Mouse (Mus musculus): Measurements from ENCODE around the gene Ccdc6. TPM values are rescaled to one million over a fixed set of nuclear protein-coding genes. Genes with fewer than 3 reads are reported as not detected.

Ccdc6 gene
- polyA plus RNA-seq (2015; fragmentation: Nextera tagmentation; extraction: Ambion mirVana) = 13.1 and 13.8 TPM in 2 replicates

- H3K4me2 ChIP-seq (ENCODE audit: low read depth, low read length) = peak within 1 kb of the TSS; percentile 85
- no peaks in the 10 kb centered on the region for H3K27me3 ChIP-seq (ENCODE audit: control insufficient read depth, insufficient read depth, low read length)
- peak; percentile 82 for ATAC-seq (ENCODE audit: insufficient read depth, low FRiP score)
- H3K4me1 ChIP-seq (ENCODE audit: control insufficient read depth, insufficient read depth, low read length) = peaks cover 22% of the 10 kb centered on the region
- WGBS = 1% methylated on average over 57 of the region's 77 CpGs
- H3K4me3 ChIP-seq (replicated peaks; ENCODE audit: low read length) = peak within 1 kb of the TSS; percentile 100
- H3K27ac ChIP-seq (ENCODE audit: low read length) = peak within 1 kb of the TSS; percentile 93
- H3K9me3 ChIP-seq (replicated peaks; ENCODE audit: control insufficient read depth, low read length) = no peaks in the 10 kb centered on the region; the same call in 1 of the 2 replicates
- H3K9ac ChIP-seq (ENCODE audit: low read length) = peak within 1 kb of the TSS; percentile 98
- H3K36me3 ChIP-seq (ENCODE audit: control insufficient read depth, insufficient read depth, low read length) = no peaks in the 10 kb centered on the region
These were observed at the start of gene Ccdc6 for GRCm38 (mm10) chr10:70096366-70097188. Ccdc6 (plus strand) TSS chr10:70097121.

- no peak overlapping the region for H3K4me3 ChIP-seq (replicated peaks; ENCODE audit: low read length)
- H3K27me3 ChIP-seq (ENCODE audit: control insufficient read depth, insufficient read depth, low read length) = no peaks in the 10 kb centered on the region
- no peaks in the 10 kb centered on the region for H3K9me3 ChIP-seq (replicated peaks; ENCODE audit: control insufficient read depth, low read length)
- no peaks in the 10 kb centered on the region for H3K4me1 ChIP-seq (ENCODE audit: control insufficient read depth, insufficient read depth, low read length)
- no peak overlapping the region for H3K4me2 ChIP-seq (ENCODE audit: low read depth, low read length)
- no peak for ATAC-seq (ENCODE audit: insufficient read depth, low FRiP score)
- H3K27ac ChIP-seq (ENCODE audit: low read length) = no peak overlapping the region
- H3K9ac ChIP-seq (ENCODE audit: low read length) = no peak overlapping the region
- WGBS = 58% methylated on average over 7 of the region's 7 CpGs
- no peaks in the 10 kb centered on the region for H3K36me3 ChIP-seq (ENCODE audit: control insufficient read depth, insufficient read depth, low read length)
These were observed 47.1 kb upstream of the Ccdc6 start for GRCm38 (mm10) chr10:70049771-70050170.

DNA sequence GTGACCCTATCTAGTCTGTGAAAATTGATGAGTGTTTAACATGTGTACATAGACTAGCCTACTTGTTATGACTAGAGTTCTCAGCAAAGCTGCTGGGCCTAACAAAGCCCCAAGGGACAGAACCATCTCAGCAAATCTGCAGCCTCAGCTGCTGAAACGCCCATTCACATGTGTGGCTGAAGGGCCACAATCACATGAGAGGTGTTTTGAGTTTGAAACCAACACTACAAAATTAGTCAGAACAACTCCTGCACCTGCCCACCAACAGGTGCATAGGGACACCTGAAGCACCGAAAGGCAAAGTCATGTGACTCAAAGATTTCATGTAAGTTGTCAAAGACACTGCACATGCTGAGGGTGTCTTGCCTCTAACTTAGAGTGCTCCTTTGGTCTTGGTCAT lies 41.6 kb upstream of the Ccdc6 start:
- Histone ChIP-seq H3K4me1 (ENCODE audit: control insufficient read depth, insufficient read depth, low read length) (no peaks in the 10 kb centered on the region), H3K9me3 (replicated peaks; ENCODE audit: control insufficient read depth, low read length) (no peaks in the 10 kb centered on the region), H3K27ac (ENCODE audit: low read length) (no peak overlapping the region), H3K4me3 (replicated peaks; ENCODE audit: low read length) (no peak overlapping the region), H3K36me3 (ENCODE audit: control insufficient read depth, insufficient read depth, low read length) (no peaks in the 10 kb centered on the region), H3K9ac (ENCODE audit: low read length) (no peak overlapping the region), H3K27me3 (ENCODE audit: control insufficient read depth, insufficient read depth, low read length) (no peaks in the 10 kb centered on the region), H3K4me2 (ENCODE audit: low read depth, low read length) (no peak overlapping the region)
- no peak for ATAC-seq (ENCODE audit: insufficient read depth, low FRiP score)
- 86% methylated on average over 2 of the region's 2 CpGs for WGBS

DNA sequence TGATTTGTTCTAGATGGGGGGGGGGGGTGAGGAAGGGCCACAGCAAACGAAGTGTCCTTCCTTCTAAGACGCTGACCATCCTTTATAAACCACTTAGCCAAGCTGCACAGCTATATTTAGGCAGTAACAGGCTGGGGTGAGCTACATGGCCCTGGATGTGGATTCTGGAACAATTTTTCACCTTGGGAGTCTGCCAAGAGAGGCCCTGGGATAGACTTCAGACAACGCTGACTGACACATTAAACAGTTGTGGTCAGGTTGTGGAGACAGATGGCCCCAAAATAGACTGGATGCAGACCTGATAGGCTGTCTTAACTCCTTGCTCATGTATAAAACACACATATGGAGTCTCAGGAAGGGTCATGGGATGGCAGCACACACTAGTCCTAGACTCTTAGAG lies 39.9 kb upstream of the Ccdc6 start:
- H3K27me3 ChIP-seq (ENCODE audit: control insufficient read depth, insufficient read depth, low read length) = no peaks in the 10 kb centered on the region
- no peaks in the 10 kb centered on the region for H3K4me1 ChIP-seq (ENCODE audit: control insufficient read depth, insufficient read depth, low read length)
- no peaks in the 10 kb centered on the region for H3K9me3 ChIP-seq (replicated peaks; ENCODE audit: control insufficient read depth, low read length)
- no peak overlapping the region for H3K27ac ChIP-seq (ENCODE audit: low read length)
- WGBS = 36% methylated on average over 3 of the region's 3 CpGs
- no peaks in the 10 kb centered on the region for H3K36me3 ChIP-seq (ENCODE audit: control insufficient read depth, insufficient read depth, low read length)
- H3K9ac ChIP-seq (ENCODE audit: low read length) = no peak overlapping the region
- peak; percentile 37; the same call in 1 of the 2 replicates for ATAC-seq (ENCODE audit: insufficient read depth, low FRiP score)
- no peak overlapping the region for H3K4me2 ChIP-seq (ENCODE audit: low read depth, low read length)
- H3K4me3 ChIP-seq (replicated peaks; ENCODE audit: low read length) = no peak overlapping the region

GRCm38 (mm10) chr10:70060021-70060688 lies 36.8 kb upstream of the Ccdc6 start:
- ATAC-seq (ENCODE audit: insufficient read depth, low FRiP score) = no peak
- Histone ChIP-seq H3K27ac (ENCODE audit: low read length) (no peak overlapping the region), H3K4me1 (ENCODE audit: control insufficient read depth, insufficient read depth, low read length) (no peaks in the 10 kb centered on the region), H3K4me2 (ENCODE audit: low read depth, low read length) (no peak overlapping the region), H3K36me3 (ENCODE audit: control insufficient read depth, insufficient read depth, low read length) (no peaks in the 10 kb centered on the region), H3K27me3 (ENCODE audit: control insufficient read depth, insufficient read depth, low read length) (no peaks in the 10 kb centered on the region), H3K9ac (ENCODE audit: low read length) (no peak overlapping the region), H3K4me3 (replicated peaks; ENCODE audit: low read length) (no peak overlapping the region), H3K9me3 (replicated peaks; ENCODE audit: control insufficient read depth, low read length) (no peaks in the 10 kb centered on the region)
- WGBS = 44% methylated on average over 19 of the region's 19 CpGs

DNA sequence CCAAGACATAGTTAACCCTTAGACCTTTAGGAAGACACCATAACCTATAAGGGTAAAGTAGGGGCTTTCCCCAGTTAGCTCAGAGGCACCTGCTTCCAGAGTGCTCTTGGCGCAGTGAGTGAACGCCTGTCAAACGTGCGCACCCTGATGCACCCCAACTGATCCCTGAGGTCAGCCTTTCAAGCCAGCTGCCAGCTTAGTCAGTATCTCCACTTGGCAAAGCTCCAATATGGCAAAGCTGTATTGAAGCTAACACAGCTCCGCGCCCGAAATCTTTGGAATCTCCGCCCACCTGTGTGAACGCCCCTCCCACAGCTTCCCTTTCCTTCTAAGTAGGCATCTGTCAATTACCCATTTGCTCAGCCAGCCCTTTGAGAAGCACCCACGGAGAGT lies 36.2 kb upstream of the Ccdc6 start:
- no peaks in the 10 kb centered on the region for H3K9me3 ChIP-seq (replicated peaks; ENCODE audit: control insufficient read depth, low read length)
- H3K27ac ChIP-seq (ENCODE audit: low read length) = no peak overlapping the region
- no peak overlapping the region for H3K4me3 ChIP-seq (replicated peaks; ENCODE audit: low read length)
- H3K27me3 ChIP-seq (ENCODE audit: control insufficient read depth, insufficient read depth, low read length) = no peaks in the 10 kb centered on the region
- no peak overlapping the region for H3K9ac ChIP-seq (ENCODE audit: low read length)
- ATAC-seq (ENCODE audit: insufficient read depth, low FRiP score) = peak; percentile 44; the same call in 1 of the 2 replicates
- H3K4me1 ChIP-seq (ENCODE audit: control insufficient read depth, insufficient read depth, low read length) = no peaks in the 10 kb centered on the region
- H3K4me2 ChIP-seq (ENCODE audit: low read depth, low read length) = no peak overlapping the region
- H3K36me3 ChIP-seq (ENCODE audit: control insufficient read depth, insufficient read depth, low read length) = no peaks in the 10 kb centered on the region
- WGBS = 33% methylated on average over 10 of the region's 10 CpGs

DNA sequence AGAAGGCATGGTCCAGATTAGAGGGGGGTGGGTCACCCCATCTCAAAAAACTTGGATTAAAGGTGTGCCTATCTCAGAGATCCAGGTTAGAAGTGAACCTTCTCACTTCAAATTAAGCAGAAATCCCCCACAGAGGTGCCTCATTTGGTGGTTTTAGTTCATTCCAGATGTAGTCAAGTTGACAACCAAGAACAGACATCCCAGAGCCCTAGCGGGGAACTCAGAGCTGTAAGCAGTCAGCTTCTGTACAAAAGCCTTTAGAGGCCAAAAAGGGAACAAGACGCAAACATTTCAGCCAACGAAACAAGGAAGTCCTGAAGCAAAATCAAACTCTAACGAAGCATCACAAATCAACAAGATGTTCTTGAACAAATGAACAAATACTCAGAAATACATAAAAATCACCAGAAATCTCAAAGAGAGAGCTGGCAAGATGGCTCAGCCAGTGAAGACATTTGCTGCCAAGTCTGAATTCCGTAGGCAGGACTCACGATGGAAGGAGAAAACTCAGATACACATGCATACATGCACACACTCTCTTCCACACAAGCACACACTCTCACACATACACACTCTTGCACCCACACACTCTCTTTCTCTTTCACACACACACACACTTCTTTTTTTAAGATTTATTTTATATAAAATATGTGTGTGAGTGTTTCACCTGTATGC lies 32.9 kb upstream of the Ccdc6 start:
- no peak overlapping the region for H3K4me3 ChIP-seq (replicated peaks; ENCODE audit: low read length)
- no peaks in the 10 kb centered on the region for H3K9me3 ChIP-seq (replicated peaks; ENCODE audit: control insufficient read depth, low read length)
- H3K9ac ChIP-seq (ENCODE audit: low read length) = no peak overlapping the region
- no peaks in the 10 kb centered on the region for H3K4me1 ChIP-seq (ENCODE audit: control insufficient read depth, insufficient read depth, low read length)
- H3K36me3 ChIP-seq (ENCODE audit: control insufficient read depth, insufficient read depth, low read length) = no peaks in the 10 kb centered on the region
- H3K27ac ChIP-seq (ENCODE audit: low read length) = no peak overlapping the region
- WGBS = 86% methylated on average over 6 of the region's 6 CpGs
- no peak for ATAC-seq (ENCODE audit: insufficient read depth, low FRiP score)
- H3K27me3 ChIP-seq (ENCODE audit: control insufficient read depth, insufficient read depth, low read length) = no peaks in the 10 kb centered on the region
- H3K4me2 ChIP-seq (ENCODE audit: low read depth, low read length) = no peak overlapping the region

DNA sequence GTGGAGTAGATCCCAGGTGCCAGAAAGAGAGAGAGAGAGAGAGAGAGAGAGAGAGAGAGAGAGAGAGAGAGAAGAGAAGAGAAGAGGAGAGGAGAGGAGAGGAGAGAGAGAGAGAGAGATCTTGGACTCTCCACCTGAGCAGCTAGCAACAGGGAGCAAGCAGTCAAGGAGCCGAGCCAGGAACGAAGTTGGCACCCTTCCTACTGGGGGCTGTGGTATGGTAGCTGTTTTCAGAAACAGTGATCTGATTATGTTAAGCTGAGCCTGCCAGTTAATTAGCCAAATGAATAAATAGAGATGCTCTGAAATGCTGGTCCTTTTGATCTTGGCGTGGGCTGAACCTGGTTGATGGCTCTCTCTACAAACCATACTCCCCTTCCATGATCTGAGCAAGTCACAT lies 31.7 kb upstream of the Ccdc6 start:
- Histone ChIP-seq H3K4me3 (replicated peaks; ENCODE audit: low read length) (no peak overlapping the region), H3K4me2 (ENCODE audit: low read depth, low read length) (no peak overlapping the region), H3K4me1 (ENCODE audit: control insufficient read depth, insufficient read depth, low read length) (no peaks in the 10 kb centered on the region), H3K27me3 (ENCODE audit: control insufficient read depth, insufficient read depth, low read length) (no peaks in the 10 kb centered on the region), H3K9me3 (replicated peaks; ENCODE audit: control insufficient read depth, low read length) (no peaks in the 10 kb centered on the region), H3K36me3 (ENCODE audit: control insufficient read depth, insufficient read depth, low read length) (no peaks in the 10 kb centered on the region), H3K9ac (ENCODE audit: low read length) (no peak overlapping the region), H3K27ac (ENCODE audit: low read length) (no peak overlapping the region)
- ATAC-seq (ENCODE audit: insufficient read depth, low FRiP score) = no peak
- WGBS = 82% methylated on average over 3 of the region's 3 CpGs

All from stomach, embryonic 16.5 days (tissue).